Mouse (Mus musculus) testis, adult 2 months (tissue): ENCODE data around the gene Nptx1.

ENCODE experiments used
- CTCF ChIP-seq: fragments of 200-500 bp; IDR thresholded peaks from 2 replicates; pipeline ENCODE4 v1.5.1; 2012; ENCODE audit warnings: low read depth, mild to moderate bottlenecking, inconsistent platforms, low read length, moderate library complexity; ENCODE audit not compliant: control insufficient read depth, insufficient read depth, insufficient replicate concordance
- POLR2A ChIP-seq: fragments of 200-500 bp; IDR thresholded peaks from 2 replicates; pipeline ENCODE4 v1.6.1; 2012; ENCODE audit warnings: low read depth, mild to moderate bottlenecking, inconsistent platforms, low read length, moderate library complexity; ENCODE audit not compliant: control insufficient read depth

GRCm38 (mm10) chr11:119554706-119555105 is 7.2 kb upstream of the Nptx1 start:
- TF ChIP-seq POLR2A = no peak
- TF ChIP-seq CTCF = no peak
